Mouse (Mus musculus) ES-E14 (cell line): ENCODE data around the gene Klk7.

ENCODE experiments used
- CHD2 ChIP-seq: IDR thresholded peaks from 2 replicates; pipeline ENCODE4 v1.6.1; 2014; ENCODE audit warnings: mild to moderate bottlenecking, low read depth, low read length, inconsistent platforms
- HCFC1 ChIP-seq: IDR thresholded peaks from 2 replicates; pipeline ENCODE4 v1.6.1; 2012; ENCODE audit warnings: low read length, inconsistent platforms, borderline replicate concordance; ENCODE audit not compliant: insufficient read depth
- MAFK ChIP-seq: IDR thresholded peaks from 2 replicates; pipeline ENCODE4 v1.6.1; 2014; ENCODE audit warnings: mild to moderate bottlenecking, low read depth, low read length, inconsistent platforms; ENCODE audit not compliant: insufficient read depth
- ZC3H11A ChIP-seq: IDR thresholded peaks from 2 replicates; pipeline ENCODE4 v1.6.1; 2012; ENCODE audit warnings: low read depth, mild to moderate bottlenecking, inconsistent platforms, low read length, borderline replicate concordance
- ZNF384 ChIP-seq: IDR thresholded peaks from 2 replicates; pipeline ENCODE4 v1.6.1; 2012; ENCODE audit warnings: low read depth, low read length, inconsistent platforms

DNA sequence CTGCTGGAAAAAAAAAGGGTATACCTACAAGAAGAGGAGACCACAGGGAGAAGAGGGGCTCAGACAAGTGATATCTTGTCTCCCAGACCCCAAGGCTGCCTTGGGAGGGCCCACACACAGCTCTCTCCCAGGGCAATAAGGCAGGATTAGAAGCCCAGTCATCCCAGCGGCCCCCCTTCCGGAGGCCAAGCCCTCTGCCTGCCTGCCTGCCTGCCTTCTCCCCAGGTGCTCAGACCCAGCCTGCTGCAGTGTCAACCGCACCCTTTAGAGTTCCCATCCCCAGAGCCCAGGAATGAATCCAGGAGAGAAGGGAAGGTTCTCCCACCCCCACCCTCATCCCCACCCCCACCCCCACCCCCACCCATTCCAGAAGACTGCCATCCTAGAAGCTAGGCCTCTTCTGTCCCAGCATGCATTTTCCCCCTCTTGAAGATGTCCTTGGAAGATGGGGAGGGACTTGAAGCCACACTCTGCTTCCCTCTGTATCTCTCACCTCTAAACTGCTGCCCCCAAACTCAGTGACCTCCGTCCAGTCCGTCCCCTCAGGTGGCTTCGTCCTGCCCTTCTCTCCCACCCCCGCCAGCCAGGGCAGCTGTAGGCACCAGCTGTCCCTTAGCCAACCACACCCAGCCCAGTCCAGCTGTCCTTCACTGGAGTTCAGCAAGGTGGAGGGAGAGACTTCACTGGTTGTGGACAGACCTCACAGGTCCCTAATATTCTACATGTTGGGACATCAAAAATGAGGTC, 35.6 kb upstream of the Klk7 start:
- no peak for TF ChIP-seq HCFC1
- TF ChIP-seq MAFK = no peak
- TF ChIP-seq ZNF384 = no peak
- TF ChIP-seq ZC3H11A = no peak
- no peak for TF ChIP-seq CHD2
